Mouse (Mus musculus): Measurements from ENCODE around the gene Iqgap1. TPM values are rescaled to one million over a fixed set of nuclear protein-coding genes. Genes with fewer than 3 reads are reported as not detected.
"Not testable (repeated sequence)": the region's sequence is repeated elsewhere in the genome, so short reads cannot be mapped to it uniquely, and the experiment has no call there.

The Iqgap1 gene
- total and polyA plus RNA-seq, 3 experiments: 33.5 to 35.8 (median 34.8) TPM

GRCm38 (mm10) chr7:80753613-80754012 lies 72.2 kb downstream of the Iqgap1 start:
- Histone ChIP-seq H3K9ac (ENCODE audit: low read depth, low read length) (no peak overlapping the region), H3K79me2 (replicated peaks; ENCODE audit: control insufficient read depth, insufficient read depth, low read length) (no peaks in the 10 kb centered on the region), H3K4me3 (no peak overlapping the region), H3K36me3 (ENCODE audit: control insufficient read depth, insufficient read depth, low read length) (peaks cover 3% of the 10 kb centered on the region), H3K27me3 (ENCODE audit: control insufficient read depth, insufficient read depth, low read length) (no peaks in the 10 kb centered on the region), H3K27ac (peak overlapping the region; percentile 40; the same call in 1 of the 2 replicates), H3K4me1 (ENCODE audit: control insufficient read depth, insufficient read depth, low read length) (peaks cover 4% of the 10 kb centered on the region)
- intact Hi-C loops (cut with DNase I): no loop called here
- peak in 1 of 2 experiments; percentile 30 for DNase-seq
- WGBS: 33% methylated on average over 2 of the region's 2 CpGs
- TF ChIP-seq CTCF (IDR thresholded peaks at IDR 0.05) (no peak), POLR2A (IDR thresholded peaks at IDR 0.05; ENCODE audit: insufficient read depth, low read depth, low read length) (no peak), EP300 (IDR thresholded peaks at IDR 0.05; ENCODE audit: insufficient read depth, low read depth, low read length) (no peak)

- no peak overlapping the region for H3K9ac ChIP-seq (ENCODE audit: low read depth, low read length)
- no peak overlapping the region for H3K4me3 ChIP-seq
- H3K27ac ChIP-seq: no peak overlapping the region
- peaks cover 29% of the 10 kb centered on the region for H3K36me3 ChIP-seq (ENCODE audit: control insufficient read depth, insufficient read depth, low read length)
- H3K79me2 ChIP-seq (replicated peaks; ENCODE audit: control insufficient read depth, insufficient read depth, low read length): no peaks in the 10 kb centered on the region
- H3K4me1 ChIP-seq (ENCODE audit: control insufficient read depth, insufficient read depth, low read length): peaks cover 12% of the 10 kb centered on the region
- TF ChIP-seq POLR2A (IDR thresholded peaks at IDR 0.05; ENCODE audit: insufficient read depth, low read depth, low read length): no peak
- no peak for TF ChIP-seq CTCF (IDR thresholded peaks at IDR 0.05)
- no peak for TF ChIP-seq EP300 (IDR thresholded peaks at IDR 0.05; ENCODE audit: insufficient read depth, low read depth, low read length)
- WGBS: 80% methylated on average over 6 of the region's 6 CpGs
- intact Hi-C loops (cut with DNase I): no loop called here
- DNase-seq: no peak
- no peaks in the 10 kb centered on the region for H3K27me3 ChIP-seq (ENCODE audit: control insufficient read depth, insufficient read depth, low read length)
Observed at GRCm38 (mm10) chr7:80749624-80750023, 76.2 kb downstream of the Iqgap1 start.

GRCm38 (mm10) chr7:80749109-80749508 lies 76.7 kb downstream of the Iqgap1 start:
- H3K27me3 ChIP-seq (ENCODE audit: control insufficient read depth, insufficient read depth, low read length); intact Hi-C loops (cut with DNase I); H3K79me2 ChIP-seq (replicated peaks; ENCODE audit: control insufficient read depth, insufficient read depth, low read length); H3K9ac ChIP-seq (ENCODE audit: low read depth, low read length); H3K27ac ChIP-seq; DNase-seq; H3K4me3 ChIP-seq: not testable (repeated sequence)
- 0 out of 2 replicates have a peak, but pooled peaks have one; percentile 12 for TF ChIP-seq CTCF (IDR thresholded peaks at IDR 0.05)
- WGBS: 95% methylated on average over 9 of the region's 10 CpGs
- Histone ChIP-seq H3K4me1 (ENCODE audit: control insufficient read depth, insufficient read depth, low read length) (peaks cover 12% of the 10 kb centered on the region), H3K36me3 (ENCODE audit: control insufficient read depth, insufficient read depth, low read length) (peaks cover 32% of the 10 kb centered on the region)

- TF ChIP-seq CTCF (IDR thresholded peaks at IDR 0.05) (no peak), POLR2A (IDR thresholded peaks at IDR 0.05; ENCODE audit: insufficient read depth, low read depth, low read length) (peak; percentile 54; the same call in 1 of the 2 replicates)
- Histone ChIP-seq H3K4me1 (ENCODE audit: control insufficient read depth, insufficient read depth, low read length) (peaks cover 8% of the 10 kb centered on the region), H3K4me3 (no peak overlapping the region), H3K79me2 (replicated peaks; ENCODE audit: control insufficient read depth, insufficient read depth, low read length) (no peaks in the 10 kb centered on the region), H3K27me3 (ENCODE audit: control insufficient read depth, insufficient read depth, low read length) (no peaks in the 10 kb centered on the region), H3K36me3 (ENCODE audit: control insufficient read depth, insufficient read depth, low read length) (peaks cover 35% of the 10 kb centered on the region), H3K9ac (ENCODE audit: low read depth, low read length) (no peak overlapping the region), H3K27ac (peak overlapping the region; percentile 80)
- peak in 1 of 2 experiments; percentile 25 for DNase-seq
- intact Hi-C loops (cut with DNase I): no loop called here
- 25% methylated on average over 7 of the region's 7 CpGs for WGBS
Observed at GRCm38 (mm10) chr7:80747371-80747770, 78.4 kb downstream of the Iqgap1 start.

- Histone ChIP-seq H3K79me2 (replicated peaks; ENCODE audit: control insufficient read depth, insufficient read depth, low read length) (no peaks in the 10 kb centered on the region), H3K4me3 (no peak overlapping the region), H3K27ac (peak overlapping the region; percentile 80), H3K4me1 (ENCODE audit: control insufficient read depth, insufficient read depth, low read length) (peaks cover 9% of the 10 kb centered on the region), H3K9ac (ENCODE audit: low read depth, low read length) (no peak overlapping the region), H3K36me3 (ENCODE audit: control insufficient read depth, insufficient read depth, low read length) (peaks cover 35% of the 10 kb centered on the region), H3K27me3 (ENCODE audit: control insufficient read depth, insufficient read depth, low read length) (no peaks in the 10 kb centered on the region)
- intact Hi-C loops (cut with DNase I): no loop called here
- DNase-seq: no peak
- 58% methylated on average over 5 of the region's 5 CpGs for WGBS
- no peak for TF ChIP-seq CTCF (IDR thresholded peaks at IDR 0.05)
- no peak for TF ChIP-seq EP300 (IDR thresholded peaks at IDR 0.05; ENCODE audit: insufficient read depth, low read depth, low read length)
- TF ChIP-seq POLR2A (IDR thresholded peaks at IDR 0.05; ENCODE audit: insufficient read depth, low read depth, low read length): no peak
Observed at GRCm38 (mm10) chr7:80746166-80746761, 79.5 kb downstream of the Iqgap1 start.

GRCm38 (mm10) chr7:80745746-80746145 lies 80.0 kb downstream of the Iqgap1 start:
- WGBS: 39% methylated on average over 3 of the region's 3 CpGs
- H3K4me1 ChIP-seq (ENCODE audit: control insufficient read depth, insufficient read depth, low read length): peaks cover 11% of the 10 kb centered on the region
- no peaks in the 10 kb centered on the region for H3K27me3 ChIP-seq (ENCODE audit: control insufficient read depth, insufficient read depth, low read length)
- H3K36me3 ChIP-seq (ENCODE audit: control insufficient read depth, insufficient read depth, low read length): peaks cover 35% of the 10 kb centered on the region
- intact Hi-C loops (cut with DNase I): no loop called here
- H3K79me2 ChIP-seq (replicated peaks; ENCODE audit: control insufficient read depth, insufficient read depth, low read length): no peaks in the 10 kb centered on the region
- peak overlapping the region; percentile 28; the same call in 1 of the 2 replicates for H3K27ac ChIP-seq
- no peak for DNase-seq
- TF ChIP-seq CTCF (IDR thresholded peaks at IDR 0.05) (no peak), POLR2A (IDR thresholded peaks at IDR 0.05; ENCODE audit: insufficient read depth, low read depth, low read length) (no peak), EP300 (IDR thresholded peaks at IDR 0.05; ENCODE audit: insufficient read depth, low read depth, low read length) (no peak)
- H3K4me3 ChIP-seq: no peak overlapping the region
- H3K9ac ChIP-seq (ENCODE audit: low read depth, low read length): no peak overlapping the region
